Mouse (Mus musculus) G1E (cell line): ENCODE data around the gene Gm3286.
"Not testable (repeated sequence)": the region's sequence is repeated elsewhere in the genome, so short reads cannot be mapped to it uniquely, and the experiment has no call there.

ENCODE experiments used
- CTCF ChIP-seq: IDR thresholded peaks from 2 replicates; pipeline ENCODE4 v1.5.1; 2012; ENCODE audit warnings: low read depth, low read length, inconsistent platforms, mixed read lengths
- POLR2AphosphoS5 ChIP-seq: IDR thresholded peaks from 2 replicates; pipeline ENCODE4 v1.6.1; 2012; ENCODE audit warnings: low read depth, low read length, inconsistent platforms; ENCODE audit not compliant: insufficient replicate concordance
- TAL1 ChIP-seq: conservative IDR thresholded peaks from 2 replicates; pipeline ENCODE4 v1.6.1; 2012; ENCODE audit warnings: low read depth, low read length, inconsistent platforms, mixed read lengths

DNA sequence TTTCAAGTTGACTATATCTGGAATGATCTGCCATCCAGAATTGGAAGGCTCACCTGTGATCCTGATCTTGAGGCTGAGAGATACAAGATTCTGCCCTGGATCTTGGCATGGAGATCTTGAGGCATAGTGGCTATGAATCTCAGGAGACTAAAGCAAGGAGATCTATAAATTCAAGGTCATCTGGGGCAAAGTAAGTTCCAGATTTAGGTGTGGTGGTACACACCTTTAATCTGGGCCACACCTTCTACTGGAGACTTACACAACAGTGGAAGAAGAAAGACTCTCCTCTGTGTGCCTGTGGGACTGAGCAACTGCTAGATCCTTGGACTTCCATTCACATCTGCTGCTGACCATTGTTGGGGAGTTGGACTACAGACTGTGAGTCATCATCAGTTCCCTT is at the start of gene Gm3286:
- TF ChIP-seq CTCF, POLR2AphosphoS5, TAL1: not testable (repeated sequence)
